Mouse (Mus musculus): ENCODE results near the gene Cubn. TPM values are rescaled to one million over a fixed set of nuclear protein-coding genes. Genes with fewer than 3 reads are reported as not detected.

The Cubn gene
- total RNA-seq, 2 experiments from 2014 or later = 0.94 to 1.2 TPM

- intact Hi-C loops (cut with DNase I) = loop anchor here (5.0 kb wide), 1 partner anchor 776 kb away; no protein-coding TSS in a partner anchor
- DNase-seq (ENCODE audit: low spot score) = no peak
Measured at GRCm38 (mm10) chr2:13275874-13276273, 215.7 kb downstream of the Cubn start.

GRCm38 (mm10) chr2:13271165-13271957, 220.3 kb downstream of the Cubn start, which contains the start of gene Rsu1:
Gene Rsu1, minus strand, starts transcription at chr2:13271415.
- peak; percentile 98 for DNase-seq (ENCODE audit: low spot score)
- intact Hi-C loops (cut with DNase I) = no loop called here

- intact Hi-C loops (cut with DNase I) = no loop called here
- DNase-seq (ENCODE audit: low spot score) = no peak
Measured at GRCm38 (mm10) chr2:13270736-13271135, 220.9 kb downstream of the Cubn start.

GRCm38 (mm10) chr2:13268681-13269293, 222.8 kb downstream of the Cubn start:
- intact Hi-C loops (cut with DNase I) = loop anchor here (10.0 kb wide), 1 partner anchor 814 kb away; no protein-coding TSS in a partner anchor
- DNase-seq (ENCODE audit: low spot score) = no peak

GRCm38 (mm10) chr2:13264875-13265274, 226.7 kb downstream of the Cubn start:
- no peak for DNase-seq (ENCODE audit: low spot score)
- intact Hi-C loops (cut with DNase I) = loop anchor here (10.0 kb wide), 1 partner anchor 810 kb away; no protein-coding TSS in a partner anchor

GRCm38 (mm10) chr2:13263150-13263549, 228.5 kb downstream of the Cubn start:
- intact Hi-C loops (cut with DNase I) = loop anchor here (10.0 kb wide), 1 partner anchor 808 kb away; no protein-coding TSS in a partner anchor
- no peak for DNase-seq (ENCODE audit: low spot score)

GRCm38 (mm10) chr2:13258606-13259005, 233.0 kb downstream of the Cubn start:
- intact Hi-C loops (cut with DNase I) = no loop called here
- no peak for DNase-seq (ENCODE audit: low spot score)

GRCm38 (mm10) chr2:13240711-13241110, 250.9 kb downstream of the Cubn start:
- intact Hi-C loops (cut with DNase I) = loop anchor here (10.0 kb wide), 1 partner anchor 1236 kb away; no protein-coding TSS in a partner anchor
- DNase-seq (ENCODE audit: low spot score) = no peak

GRCm38 (mm10) chr2:13237140-13237901, 254.3 kb downstream of the Cubn start:
- DNase-seq (ENCODE audit: low spot score) = no peak
- intact Hi-C loops (cut with DNase I) = loop anchor here (2.0 to 5.0 kb wide), 3 partner anchors 315 to 780 kb away; partner anchors contain the start of gene Pter

- peak; percentile 16 for DNase-seq (ENCODE audit: low spot score)
- intact Hi-C loops (cut with DNase I) = loop anchor here (2.0 to 5.0 kb wide), 3 partner anchors 313 to 778 kb away; partner anchors contain the start of gene Pter
Measured at GRCm38 (mm10) chr2:13235696-13236095, 255.9 kb downstream of the Cubn start.

- intact Hi-C loops (cut with DNase I) = loop anchor here (5.0 kb wide), 2 partner anchors 312 to 777 kb away; partner anchors contain the start of gene Pter
- no peak for DNase-seq (ENCODE audit: low spot score)
Measured at GRCm38 (mm10) chr2:13234796-13235195, 256.8 kb downstream of the Cubn start.

GRCm38 (mm10) chr2:13233902-13234301, 257.7 kb downstream of the Cubn start:
- DNase-seq (ENCODE audit: low spot score) = no peak
- intact Hi-C loops (cut with DNase I) = no loop called here

- DNase-seq (ENCODE audit: low spot score) = no peak
- intact Hi-C loops (cut with DNase I) = no loop called here
Measured at GRCm38 (mm10) chr2:13233254-13233835, 258.3 kb downstream of the Cubn start.

GRCm38 (mm10) chr2:13232305-13232704, 259.3 kb downstream of the Cubn start:
- intact Hi-C loops (cut with DNase I) = no loop called here
- DNase-seq (ENCODE audit: low spot score) = no peak

GRCm38 (mm10) chr2:13229686-13230085, 261.9 kb downstream of the Cubn start:
- DNase-seq (ENCODE audit: low spot score) = no peak

More at GRCm38 (mm10) chr2:13229686-13230085, 261.9 kb downstream of the Cubn start:
- intact Hi-C loops (cut with DNase I) = no loop called here

Other genes with a start within 250 kb of the Cubn start
- 10 to 100 TPM; 54.1 to 54.7 TPM for gene Rsu1, start 220.4 kb downstream of the Cubn start, total RNA-seq (2021)
- gene Trdmt1, start 52.9 kb upstream of the Cubn start, total RNA-seq (2021) = 1 to 10 TPM; 6.8 to 8.6 TPM
- gene Vim, start 82.1 kb upstream of the Cubn start, total RNA-seq (2021) = 100 to 1,000 TPM; 334 to 431 TPM

Data from heart, postnatal 25 days (tissue).